2 mouse cellular contexts compared by ENCODE assay signal in the genomic region with DNA sequence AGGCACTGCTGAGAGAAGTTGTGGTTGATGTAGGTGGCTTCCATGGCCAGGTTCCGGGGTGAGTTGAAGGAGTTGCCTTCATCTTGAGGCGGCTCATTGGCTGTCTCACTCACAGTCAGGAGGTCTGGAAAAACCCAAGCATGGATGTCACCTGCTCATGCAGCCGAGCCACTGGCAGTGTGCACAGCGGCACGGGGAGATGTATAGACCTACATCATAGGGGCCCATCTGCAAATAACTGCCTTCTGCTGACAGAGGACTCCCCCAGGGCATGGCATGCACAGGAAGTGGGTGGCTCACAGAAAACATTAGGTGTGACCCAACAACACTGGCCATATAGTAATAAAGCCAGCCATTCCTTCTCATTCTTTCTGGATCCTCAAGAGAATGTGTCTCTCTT.
TF ChIP-seq lines count a peak whose summit lies in the region.

No protein-coding gene starts in this region.

TF ChIP-seq in CH12.LX, 34 proteins besides CTCF, POLR2A, EP300 and RAD21:
- TF ChIP-seq POLR2AphosphoS2 (IDR thresholded peaks at IDR 0.05; ENCODE audit: low read depth, low read length), result 0 out of 2 replicates have a peak, but pooled peaks have one; percentile 18
- TF ChIP-seq MXI1 (IDR thresholded peaks at IDR 0.05; ENCODE audit: low read depth, low read length), result no peak
TF ChIP-seq in CH12.LX: peak in this region for 1.

TF ChIP-seq in MEL, 35 proteins besides CTCF, POLR2A, EP300 and RAD21:
- TF ChIP-seq POLR2AphosphoS2 (IDR thresholded peaks at IDR 0.05; ENCODE audit: low read length) (peak; percentile 75), ZC3H11A (IDR thresholded peaks at IDR 0.05; ENCODE audit: low read depth, low read length) (no peak)
